Mouse (Mus musculus): Measurements from ENCODE around the gene Gm4302. TPM values are rescaled to one million over a fixed set of nuclear protein-coding genes. Genes with fewer than 3 reads are reported as not detected.
"Not testable (repeated sequence)": the region's sequence is repeated elsewhere in the genome, so short reads cannot be mapped to it uniquely, and the experiment has no call there.

Gene Gm4302
- polyA plus RNA-seq (2016; fragmentation: Nextera tagmentation; extraction: Ambion mirVana), result not detected in 2 replicates

- H3K36me3 ChIP-seq; H3K27ac ChIP-seq; H3K9me3 ChIP-seq; H3K4me2 ChIP-seq; ATAC-seq (ENCODE audit: insufficient number of reproducible peaks, insufficient read depth, low FRiP score, low TSS enrichment, low read depth); H3K27me3 ChIP-seq; H3K4me1 ChIP-seq (replicated peaks); H3K9ac ChIP-seq (replicated peaks); H3K4me3 ChIP-seq (replicated peaks): not testable (repeated sequence)
- WGBS, result no CpG with 5 or more reads among the region's 3 CpGs
Measured at GRCm38 (mm10) chr10:100340536-100340935, at the start of gene Gm4302. Gm4302 (plus strand) TSS chr10:100340836.

DNA sequence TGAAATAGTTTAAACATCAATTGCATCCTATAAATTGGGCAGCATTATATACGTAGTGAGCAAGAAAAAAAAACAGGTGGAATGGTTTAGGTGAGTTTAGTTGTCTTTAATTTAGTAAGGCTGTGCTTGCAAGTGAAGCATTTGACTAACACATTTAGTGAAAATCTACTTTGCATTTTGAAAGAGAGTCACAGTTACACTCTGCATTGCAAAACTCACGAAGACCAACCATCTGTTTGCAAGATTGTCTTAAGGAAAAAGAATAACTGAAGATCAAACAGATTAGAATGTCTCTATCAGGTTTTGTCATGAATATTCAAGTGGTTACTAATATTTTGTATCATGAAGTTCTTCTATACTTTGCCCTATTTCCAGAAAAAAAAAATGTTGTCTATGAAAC lies 44.5 kb upstream of the Gm4302 start:
- no peaks in the 10 kb centered on the region for H3K36me3 ChIP-seq
- no peak for ATAC-seq (ENCODE audit: insufficient number of reproducible peaks, insufficient read depth, low FRiP score, low TSS enrichment, low read depth)
- H3K27me3 ChIP-seq, result no peaks in the 10 kb centered on the region
- H3K4me3 ChIP-seq (replicated peaks), result no peak overlapping the region
- WGBS, result 83% methylated on average over 2 of the region's 2 CpGs
- H3K4me1 ChIP-seq (replicated peaks), result no peaks in the 10 kb centered on the region
- no peak overlapping the region for H3K9ac ChIP-seq (replicated peaks)
- H3K27ac ChIP-seq, result no peak overlapping the region
- H3K9me3 ChIP-seq, result no peaks in the 10 kb centered on the region
- no peak overlapping the region for H3K4me2 ChIP-seq

GRCm38 (mm10) chr10:100300106-100300505 lies 40.5 kb upstream of the Gm4302 start:
- not testable (repeated sequence) for H3K27ac ChIP-seq; H3K36me3 ChIP-seq; H3K27me3 ChIP-seq; H3K9ac ChIP-seq (replicated peaks); H3K4me1 ChIP-seq (replicated peaks); ATAC-seq (ENCODE audit: insufficient number of reproducible peaks, insufficient read depth, low FRiP score, low TSS enrichment, low read depth); H3K4me3 ChIP-seq (replicated peaks); H3K4me2 ChIP-seq
- H3K9me3 ChIP-seq, result peaks cover 13% of the 10 kb centered on the region; the same call in 1 of the 2 replicates

GRCm38 (mm10) chr10:100335376-100335775 lies 5.3 kb upstream of the Gm4302 start, which contains the start of gene Gm4301:
Gm4301 (plus strand) TSS chr10:100335676.
- H3K27me3 ChIP-seq; H3K9ac ChIP-seq (replicated peaks); H3K4me3 ChIP-seq (replicated peaks); H3K9me3 ChIP-seq; H3K27ac ChIP-seq; H3K4me1 ChIP-seq (replicated peaks); ATAC-seq (ENCODE audit: insufficient number of reproducible peaks, insufficient read depth, low FRiP score, low TSS enrichment, low read depth); H3K36me3 ChIP-seq; H3K4me2 ChIP-seq: not testable (repeated sequence)
- no CpG with 5 or more reads among the region's 2 CpGs for WGBS

- H3K9me3 ChIP-seq; H3K4me1 ChIP-seq (replicated peaks); H3K4me3 ChIP-seq (replicated peaks); H3K27ac ChIP-seq; H3K36me3 ChIP-seq; H3K27me3 ChIP-seq; H3K4me2 ChIP-seq; ATAC-seq (ENCODE audit: insufficient number of reproducible peaks, insufficient read depth, low FRiP score, low TSS enrichment, low read depth); H3K9ac ChIP-seq (replicated peaks): not testable (repeated sequence)
- WGBS, result no CpG with 5 or more reads among the region's 3 CpGs
Measured at GRCm38 (mm10) chr10:100345672-100346071, 5.0 kb downstream of the Gm4302 start, which contains the start of gene Gm4303. Gm4303 (plus strand) TSS chr10:100345972.

DNA sequence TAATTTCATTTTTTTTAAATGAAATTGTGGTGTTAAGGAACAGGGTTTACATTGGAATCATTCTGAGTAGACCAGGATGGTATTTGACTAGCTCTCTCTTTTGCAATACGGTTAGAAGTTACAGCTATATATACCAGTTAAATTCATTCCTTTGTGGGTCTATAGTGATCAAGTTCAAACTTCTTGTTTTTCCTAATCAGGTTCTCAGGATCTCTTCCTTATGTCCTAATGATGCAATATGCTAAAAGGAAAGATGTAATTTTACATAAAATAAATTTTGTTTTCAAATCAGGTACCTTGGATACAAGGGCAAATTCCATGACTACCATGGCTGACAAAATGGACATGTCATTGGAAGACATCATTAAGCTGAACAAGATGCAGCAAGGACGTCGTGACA lies 10.2 kb downstream of the Gm4302 start, which contains the start of gene Gm4305:
Gm4305 (plus strand) TSS at position 301 of the 400 bp plus-strand sequence.
- not testable (repeated sequence) for H3K4me3 ChIP-seq (replicated peaks); ATAC-seq (ENCODE audit: insufficient number of reproducible peaks, insufficient read depth, low FRiP score, low TSS enrichment, low read depth); H3K27ac ChIP-seq; H3K4me1 ChIP-seq (replicated peaks); H3K9me3 ChIP-seq; H3K9ac ChIP-seq (replicated peaks); H3K27me3 ChIP-seq; H3K36me3 ChIP-seq; H3K4me2 ChIP-seq
- no CpG with 5 or more reads among the region's 3 CpGs for WGBS

- not testable (repeated sequence) for H3K27me3 ChIP-seq; ATAC-seq (ENCODE audit: insufficient number of reproducible peaks, insufficient read depth, low FRiP score, low TSS enrichment, low read depth); H3K4me3 ChIP-seq (replicated peaks); H3K4me2 ChIP-seq; H3K9ac ChIP-seq (replicated peaks); H3K27ac ChIP-seq; H3K36me3 ChIP-seq; H3K4me1 ChIP-seq (replicated peaks); H3K9me3 ChIP-seq
- 86% methylated on average over 1 of the region's 2 CpGs for WGBS
Measured at GRCm38 (mm10) chr10:100356841-100357240, 16.2 kb downstream of the Gm4302 start.

DNA sequence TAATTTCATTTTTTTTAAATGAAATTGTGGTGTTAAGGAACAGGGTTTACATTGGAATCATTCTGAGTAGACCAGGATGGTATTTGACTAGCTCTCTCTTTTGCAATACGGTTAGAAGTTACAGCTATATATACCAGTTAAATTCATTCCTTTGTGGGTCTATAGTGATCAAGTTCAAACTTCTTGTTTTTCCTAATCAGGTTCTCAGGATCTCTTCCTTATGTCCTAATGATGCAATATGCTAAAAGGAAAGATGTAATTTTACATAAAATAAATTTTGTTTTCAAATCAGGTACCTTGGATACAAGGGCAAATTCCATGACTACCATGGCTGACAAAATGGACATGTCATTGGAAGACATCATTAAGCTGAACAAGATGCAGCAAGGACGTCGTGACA lies 20.4 kb downstream of the Gm4302 start, which contains the start of gene Gm4307:
Gm4307 (plus strand) TSS at position 301 of the 400 bp plus-strand sequence.
- H3K36me3 ChIP-seq; H3K4me1 ChIP-seq (replicated peaks); H3K9ac ChIP-seq (replicated peaks); H3K27ac ChIP-seq; ATAC-seq (ENCODE audit: insufficient number of reproducible peaks, insufficient read depth, low FRiP score, low TSS enrichment, low read depth); H3K9me3 ChIP-seq; H3K4me3 ChIP-seq (replicated peaks); H3K27me3 ChIP-seq; H3K4me2 ChIP-seq: not testable (repeated sequence)
- no CpG with 5 or more reads among the region's 3 CpGs for WGBS

GRCm38 (mm10) chr10:100382460-100382859 lies 41.8 kb downstream of the Gm4302 start, which contains the start of gene Gm4312:
Gm4312 (minus strand) TSS chr10:100382560.
- H3K27ac ChIP-seq; H3K9me3 ChIP-seq; ATAC-seq (ENCODE audit: insufficient number of reproducible peaks, insufficient read depth, low FRiP score, low TSS enrichment, low read depth); H3K27me3 ChIP-seq; H3K4me1 ChIP-seq (replicated peaks); H3K9ac ChIP-seq (replicated peaks); H3K4me2 ChIP-seq; H3K36me3 ChIP-seq; H3K4me3 ChIP-seq (replicated peaks): not testable (repeated sequence)
- no CpG with 5 or more reads among the region's 2 CpGs for WGBS

Other genes starting within 250 kb of the Gm4302 start
- not detected in 2 replicates for gene Gm4301, start 5.2 kb upstream of the Gm4302 start, polyA plus RNA-seq (2016; fragmentation: Nextera tagmentation; extraction: Ambion mirVana)
- not detected in 2 replicates for gene Gm4303, start 5.1 kb downstream of the Gm4302 start, polyA plus RNA-seq (2016; fragmentation: Nextera tagmentation; extraction: Ambion mirVana)
- not detected in 2 replicates for gene Gm4305, start 10.3 kb downstream of the Gm4302 start, polyA plus RNA-seq (2016; fragmentation: Nextera tagmentation; extraction: Ambion mirVana)
- gene Gm4307, start 20.5 kb downstream of the Gm4302 start, polyA plus RNA-seq (2016; fragmentation: Nextera tagmentation; extraction: Ambion mirVana), result not detected in 2 replicates
- gene Gm4312, start 41.7 kb downstream of the Gm4302 start, polyA plus RNA-seq (2016; fragmentation: Nextera tagmentation; extraction: Ambion mirVana), result not detected in 2 replicates
- 21.7 and 28.6 TPM in 2 replicates for gene Tmtc3, start 146.5 kb downstream of the Gm4302 start, polyA plus RNA-seq (2016; fragmentation: Nextera tagmentation; extraction: Ambion mirVana)
- gene Cep290, start 146.7 kb downstream of the Gm4302 start, polyA plus RNA-seq (2016; fragmentation: Nextera tagmentation; extraction: Ambion mirVana), result 6.7 and 7.0 TPM in 2 replicates
- gene 4930430F08Rik, start 249.6 kb downstream of the Gm4302 start, polyA plus RNA-seq (2016; fragmentation: Nextera tagmentation; extraction: Ambion mirVana), result 8.1 and 9.2 TPM in 2 replicates
- not detected in 2 replicates for gene 1700017N19Rik, start 249.6 kb downstream of the Gm4302 start, polyA plus RNA-seq (2016; fragmentation: Nextera tagmentation; extraction: Ambion mirVana)

Data from limb, embryonic 12.5 days (tissue).